Mouse (Mus musculus): ENCODE results near the gene Prdm11. TPM values are rescaled to one million over a fixed set of nuclear protein-coding genes. Genes with fewer than 3 reads are reported as not detected.

The Prdm11 gene
- polyA plus RNA-seq, 1 experiment from 2014 or later, result 1.8 TPM

GRCm38 (mm10) chr2:92945824-92946598 is 100.0 kb downstream of the Prdm11 start:
- Histone ChIP-seq H3K9me3 (ENCODE audit: control insufficient read depth, low read length) (no peaks in the 10 kb centered on the region), H3K4me1 (replicated peaks; ENCODE audit: control insufficient read depth, insufficient read depth, low read length) (peaks cover 16% of the 10 kb centered on the region), H3K27ac (no peak overlapping the region), H3K36me3 (replicated peaks; ENCODE audit: control insufficient read depth, insufficient read depth) (no peaks in the 10 kb centered on the region), H3K27me3 (ENCODE audit: control insufficient read depth, insufficient read depth, low read length) (no peaks in the 10 kb centered on the region), H3K4me3 (replicated peaks; ENCODE audit: low read length) (no peak overlapping the region), H3K9ac (no peak overlapping the region), H3K4me2 (replicated peaks) (no peak overlapping the region)
- DNase-seq (ENCODE audit: low spot score), result no peak
- no peak for ATAC-seq (ENCODE audit: low FRiP score)
- 85% methylated on average over 11 of the region's 11 CpGs for WGBS

- WGBS, result 92% methylated on average over 11 of the region's 11 CpGs
- no peak overlapping the region for H3K9ac ChIP-seq
- no peaks in the 10 kb centered on the region for H3K27me3 ChIP-seq (ENCODE audit: control insufficient read depth, insufficient read depth, low read length)
- H3K9me3 ChIP-seq (ENCODE audit: control insufficient read depth, low read length), result no peaks in the 10 kb centered on the region
- H3K4me3 ChIP-seq (replicated peaks; ENCODE audit: low read length), result no peak overlapping the region
- H3K4me2 ChIP-seq (replicated peaks), result no peak overlapping the region
- H3K36me3 ChIP-seq (replicated peaks; ENCODE audit: control insufficient read depth, insufficient read depth), result no peaks in the 10 kb centered on the region
- peaks cover 16% of the 10 kb centered on the region for H3K4me1 ChIP-seq (replicated peaks; ENCODE audit: control insufficient read depth, insufficient read depth, low read length)
- ATAC-seq (ENCODE audit: low FRiP score) (no peak), DNase-seq (ENCODE audit: low spot score) (no peak)
- no peak overlapping the region for H3K27ac ChIP-seq
Observed at GRCm38 (mm10) chr2:92945125-92945746, 100.7 kb downstream of the Prdm11 start.

- no peaks in the 10 kb centered on the region for H3K27me3 ChIP-seq (ENCODE audit: control insufficient read depth, insufficient read depth, low read length)
Observed at GRCm38 (mm10) chr2:92944356-92944755, 101.6 kb downstream of the Prdm11 start.

GRCm38 (mm10) chr2:92943406-92943805 is 102.6 kb downstream of the Prdm11 start:
- Histone ChIP-seq H3K9ac (no peak overlapping the region), H3K9me3 (ENCODE audit: control insufficient read depth, low read length) (no peaks in the 10 kb centered on the region), H3K4me1 (replicated peaks; ENCODE audit: control insufficient read depth, insufficient read depth, low read length) (peaks cover 10% of the 10 kb centered on the region), H3K4me3 (replicated peaks; ENCODE audit: low read length) (no peak overlapping the region), H3K27ac (no peak overlapping the region), H3K27me3 (ENCODE audit: control insufficient read depth, insufficient read depth, low read length) (no peaks in the 10 kb centered on the region), H3K36me3 (replicated peaks; ENCODE audit: control insufficient read depth, insufficient read depth) (no peaks in the 10 kb centered on the region), H3K4me2 (replicated peaks) (no peak overlapping the region)
- WGBS, result 91% methylated on average over 3 of the region's 3 CpGs
- DNase-seq (ENCODE audit: low spot score), result no peak
- no peak for ATAC-seq (ENCODE audit: low FRiP score)

More at GRCm38 (mm10) chr2:92944356-92944755, 101.6 kb downstream of the Prdm11 start:
- no peak overlapping the region for H3K4me3 ChIP-seq (replicated peaks; ENCODE audit: low read length)
- H3K9me3 ChIP-seq (ENCODE audit: control insufficient read depth, low read length), result no peaks in the 10 kb centered on the region
- no peak for DNase-seq (ENCODE audit: low spot score)
- WGBS, result 93% methylated on average over 3 of the region's 3 CpGs
- no peak overlapping the region for H3K4me2 ChIP-seq (replicated peaks)
- ATAC-seq (ENCODE audit: low FRiP score), result no peak
- H3K9ac ChIP-seq, result no peak overlapping the region
- no peaks in the 10 kb centered on the region for H3K36me3 ChIP-seq (replicated peaks; ENCODE audit: control insufficient read depth, insufficient read depth)
- H3K4me1 ChIP-seq (replicated peaks; ENCODE audit: control insufficient read depth, insufficient read depth, low read length), result peaks cover 16% of the 10 kb centered on the region
- H3K27ac ChIP-seq, result no peak overlapping the region

GRCm38 (mm10) chr2:92941463-92941862 is 104.5 kb downstream of the Prdm11 start:
- H3K4me3 ChIP-seq (replicated peaks; ENCODE audit: low read length), result no peak overlapping the region

GRCm38 (mm10) chr2:92940963-92941362 is 105.0 kb downstream of the Prdm11 start:
- DNase-seq (ENCODE audit: low spot score) (no peak), ATAC-seq (ENCODE audit: low FRiP score) (no peak)
- Histone ChIP-seq H3K4me2 (replicated peaks) (no peak overlapping the region), H3K27ac (no peak overlapping the region), H3K4me1 (replicated peaks; ENCODE audit: control insufficient read depth, insufficient read depth, low read length) (no peaks in the 10 kb centered on the region), H3K27me3 (ENCODE audit: control insufficient read depth, insufficient read depth, low read length) (no peaks in the 10 kb centered on the region), H3K36me3 (replicated peaks; ENCODE audit: control insufficient read depth, insufficient read depth) (no peaks in the 10 kb centered on the region), H3K9ac (no peak overlapping the region), H3K9me3 (ENCODE audit: control insufficient read depth, low read length) (no peaks in the 10 kb centered on the region), H3K4me3 (replicated peaks; ENCODE audit: low read length) (no peak overlapping the region)
- WGBS, result 85% methylated on average over 9 of the region's 9 CpGs

More at GRCm38 (mm10) chr2:92941463-92941862, 104.5 kb downstream of the Prdm11 start:
- ATAC-seq (ENCODE audit: low FRiP score), result no peak
- WGBS, result 69% methylated on average over 3 of the region's 3 CpGs
- no peaks in the 10 kb centered on the region for H3K9me3 ChIP-seq (ENCODE audit: control insufficient read depth, low read length)
- no peaks in the 10 kb centered on the region for H3K36me3 ChIP-seq (replicated peaks; ENCODE audit: control insufficient read depth, insufficient read depth)
- no peak overlapping the region for H3K9ac ChIP-seq
- H3K4me1 ChIP-seq (replicated peaks; ENCODE audit: control insufficient read depth, insufficient read depth, low read length), result no peaks in the 10 kb centered on the region
- H3K4me2 ChIP-seq (replicated peaks), result no peak overlapping the region
- no peak overlapping the region for H3K27ac ChIP-seq
- H3K27me3 ChIP-seq (ENCODE audit: control insufficient read depth, insufficient read depth, low read length), result no peaks in the 10 kb centered on the region
- no peak for DNase-seq (ENCODE audit: low spot score)

GRCm38 (mm10) chr2:92938827-92939226 is 107.1 kb downstream of the Prdm11 start:
- ATAC-seq (ENCODE audit: low FRiP score), result no peak
- Histone ChIP-seq H3K27ac (no peak overlapping the region), H3K4me1 (replicated peaks; ENCODE audit: control insufficient read depth, insufficient read depth, low read length) (peaks cover 17% of the 10 kb centered on the region), H3K4me3 (replicated peaks; ENCODE audit: low read length) (no peak overlapping the region), H3K27me3 (ENCODE audit: control insufficient read depth, insufficient read depth, low read length) (no peaks in the 10 kb centered on the region), H3K9me3 (ENCODE audit: control insufficient read depth, low read length) (no peaks in the 10 kb centered on the region), H3K4me2 (replicated peaks) (no peak overlapping the region), H3K9ac (no peak overlapping the region), H3K36me3 (replicated peaks; ENCODE audit: control insufficient read depth, insufficient read depth) (no peaks in the 10 kb centered on the region)
- no peak for DNase-seq (ENCODE audit: low spot score)
- 98% methylated on average over 6 of the region's 7 CpGs for WGBS

GRCm38 (mm10) chr2:92938063-92938462 is 107.9 kb downstream of the Prdm11 start:
- Histone ChIP-seq H3K9ac (no peak overlapping the region), H3K9me3 (ENCODE audit: control insufficient read depth, low read length) (no peaks in the 10 kb centered on the region)

GRCm38 (mm10) chr2:92935483-92935882 is 110.5 kb downstream of the Prdm11 start:
- DNase-seq (ENCODE audit: low spot score) (no peak), ATAC-seq (ENCODE audit: low FRiP score) (no peak)
- no peaks in the 10 kb centered on the region for H3K36me3 ChIP-seq (replicated peaks; ENCODE audit: control insufficient read depth, insufficient read depth)
- peak overlapping the region; percentile 32; the same call in 1 of the 2 replicates for H3K27ac ChIP-seq
- no peak overlapping the region for H3K4me3 ChIP-seq (replicated peaks; ENCODE audit: low read length)
- no peaks in the 10 kb centered on the region for H3K9me3 ChIP-seq (ENCODE audit: control insufficient read depth, low read length)
- no peaks in the 10 kb centered on the region for H3K27me3 ChIP-seq (ENCODE audit: control insufficient read depth, insufficient read depth, low read length)
- H3K4me1 ChIP-seq (replicated peaks; ENCODE audit: control insufficient read depth, insufficient read depth, low read length), result peaks cover 17% of the 10 kb centered on the region
- H3K4me2 ChIP-seq (replicated peaks), result no peak overlapping the region
- WGBS, result 54% methylated on average over 3 of the region's 3 CpGs
- H3K9ac ChIP-seq, result no peak overlapping the region

More at GRCm38 (mm10) chr2:92938063-92938462, 107.9 kb downstream of the Prdm11 start:
- Histone ChIP-seq H3K4me1 (replicated peaks; ENCODE audit: control insufficient read depth, insufficient read depth, low read length) (peaks cover 17% of the 10 kb centered on the region), H3K27ac (no peak overlapping the region), H3K4me3 (replicated peaks; ENCODE audit: low read length) (no peak overlapping the region), H3K36me3 (replicated peaks; ENCODE audit: control insufficient read depth, insufficient read depth) (no peaks in the 10 kb centered on the region), H3K4me2 (replicated peaks) (no peak overlapping the region), H3K27me3 (ENCODE audit: control insufficient read depth, insufficient read depth, low read length) (no peaks in the 10 kb centered on the region)
- ATAC-seq (ENCODE audit: low FRiP score) (no peak), DNase-seq (ENCODE audit: low spot score) (no peak)
- 82% methylated on average over 5 of the region's 5 CpGs for WGBS

Data from hindbrain, embryonic 14.5 days (tissue).